Mouse (Mus musculus): Measurements from ENCODE around the gene Usp22. TPM values are rescaled to one million over a fixed set of nuclear protein-coding genes. Genes with fewer than 3 reads are reported as not detected.
"Not testable (repeated sequence)": the region's sequence is repeated elsewhere in the genome, so short reads cannot be mapped to it uniquely, and the experiment has no call there.

The Usp22 gene
- polyA plus RNA-seq, 1 experiment = 176 TPM

DNA sequence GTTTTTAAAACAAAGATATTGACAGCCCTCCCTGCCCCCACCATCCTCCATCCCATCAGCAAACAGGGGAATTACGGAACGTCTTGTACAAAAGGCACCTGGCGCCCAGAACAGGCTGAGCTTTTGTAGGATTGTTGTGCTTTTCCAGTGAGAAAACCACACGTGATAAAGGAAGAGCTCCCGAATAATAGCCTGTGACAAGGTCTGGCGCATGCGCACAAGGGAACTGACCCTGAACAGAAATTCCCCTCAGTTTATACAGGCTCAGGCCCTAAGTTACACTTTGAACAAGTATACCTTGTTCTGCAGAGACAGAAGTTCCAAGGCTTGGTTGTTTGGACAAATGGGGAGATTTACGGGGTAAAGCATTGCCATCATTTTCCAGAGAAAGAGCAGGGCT lies 29.3 kb downstream of the Usp22 start:
- no peak for DNase-seq (ENCODE audit: extremely low spot score in 1 of 2, low spot score in 1 of 2)

DNA sequence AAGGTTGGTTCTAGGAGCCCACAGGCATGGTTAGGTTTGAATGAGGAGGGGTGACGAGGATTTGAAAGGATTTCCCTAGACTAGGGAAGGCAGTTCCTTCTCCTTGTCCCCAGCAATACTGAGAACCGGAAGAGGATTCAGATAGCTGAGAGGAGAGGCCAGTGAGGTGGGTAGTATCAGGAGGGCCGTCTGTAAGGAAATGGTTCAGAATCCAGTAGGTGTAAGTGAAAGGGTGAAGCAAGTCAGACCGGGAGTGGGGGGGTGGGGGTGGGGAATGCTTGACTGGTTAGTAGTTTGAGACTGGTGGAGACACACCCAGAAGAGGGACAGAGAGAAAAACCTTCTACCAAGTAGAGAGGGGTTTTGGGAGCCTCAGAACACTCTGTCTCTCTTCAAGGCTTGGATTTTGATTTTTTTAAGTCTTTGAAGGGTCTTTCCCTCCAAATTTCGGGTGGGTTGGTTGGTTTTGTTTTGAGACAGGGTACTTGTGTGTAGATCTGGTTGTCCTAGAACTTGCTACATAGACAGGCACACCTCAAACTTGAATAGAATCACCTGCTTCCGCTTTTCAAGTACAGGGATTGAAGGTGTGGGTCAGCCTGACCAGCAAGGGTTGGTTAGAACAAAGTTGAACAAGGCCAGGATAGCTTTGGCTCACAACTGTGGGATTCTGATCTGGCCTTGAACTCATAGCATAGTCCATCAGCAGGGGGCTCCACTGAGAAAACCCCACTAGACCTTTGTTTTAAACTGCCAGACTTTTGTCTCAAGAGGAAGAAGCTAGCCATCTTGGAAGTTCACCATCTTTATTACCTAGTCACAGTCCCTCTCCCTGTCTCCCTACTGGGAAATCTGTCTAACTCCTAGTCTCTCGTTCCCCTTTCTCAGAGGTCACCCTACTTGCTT lies 31.0 kb downstream of the Usp22 start:
- no peak for DNase-seq (ENCODE audit: extremely low spot score in 1 of 2, low spot score in 1 of 2)

DNA sequence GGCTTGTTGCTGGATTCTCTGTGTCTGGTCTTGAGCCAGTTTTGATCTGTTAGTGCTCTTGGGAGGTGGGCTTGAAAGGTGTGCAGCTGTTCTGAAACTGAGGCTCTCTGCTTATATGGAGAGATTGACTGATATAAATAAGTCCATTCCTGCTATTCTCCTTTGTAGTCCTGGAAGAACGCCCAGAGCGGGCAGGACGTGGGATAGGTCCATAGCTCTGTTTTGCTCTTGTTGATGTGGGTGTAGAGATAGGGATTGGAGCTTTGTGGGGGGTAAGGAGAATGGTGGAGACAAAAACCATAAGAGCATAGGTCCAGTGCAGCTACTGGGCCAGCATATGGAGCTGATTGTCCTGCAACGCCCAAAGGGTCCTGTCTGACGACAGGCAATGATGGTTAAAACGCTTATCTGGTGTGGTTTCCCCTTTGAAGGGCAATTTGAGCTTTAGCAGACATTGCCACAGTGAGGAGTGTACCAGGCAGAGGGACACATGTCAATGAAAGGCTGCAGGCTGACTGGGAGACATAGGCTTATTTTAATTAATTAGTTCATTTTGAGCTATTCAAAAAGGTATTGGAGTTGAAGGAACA lies 31.8 kb downstream of the Usp22 start:
- DNase-seq (ENCODE audit: extremely low spot score in 1 of 2, low spot score in 1 of 2) = no peak

DNA sequence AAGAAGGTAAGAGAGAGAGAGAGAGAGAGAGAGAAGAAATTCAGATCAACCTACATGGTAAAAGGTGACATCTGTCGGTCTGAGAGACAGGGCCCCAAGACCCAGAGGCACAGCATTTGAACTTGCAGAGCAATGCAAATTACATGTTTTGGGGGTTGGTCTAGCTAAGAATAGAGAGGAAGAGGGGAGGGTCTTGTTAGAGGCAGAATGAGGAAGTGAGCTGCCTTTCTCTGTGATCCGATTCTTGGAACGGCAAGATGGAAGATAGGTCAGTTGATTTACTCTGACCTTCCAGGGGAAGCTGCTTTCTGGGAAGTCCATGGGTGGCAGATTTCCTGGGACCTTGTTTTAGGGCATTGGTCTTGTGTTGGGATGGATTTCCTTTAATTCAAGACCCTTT lies 32.6 kb downstream of the Usp22 start:
- no peak for DNase-seq (ENCODE audit: extremely low spot score in 1 of 2, low spot score in 1 of 2)

DNA sequence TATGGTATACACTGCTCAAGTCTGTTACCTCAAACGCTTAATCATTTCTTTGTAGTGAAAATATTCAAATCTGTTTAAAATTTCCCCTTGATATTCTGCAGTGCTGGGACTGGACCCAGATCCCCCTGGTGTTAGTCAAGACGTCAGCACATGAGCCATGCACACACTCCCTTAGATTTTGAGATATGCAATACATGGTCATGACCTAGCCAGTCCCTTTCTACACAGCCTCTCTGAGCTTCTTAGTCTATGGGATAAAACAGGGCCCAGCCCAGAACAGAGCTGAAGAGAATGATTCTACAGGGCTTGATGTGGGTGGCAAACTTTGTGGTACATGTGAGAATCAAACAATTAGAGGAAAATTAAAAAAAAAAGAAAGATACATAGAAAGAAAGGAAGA lies 33.2 kb downstream of the Usp22 start:
- DNase-seq (ENCODE audit: extremely low spot score in 1 of 2, low spot score in 1 of 2) = no peak

DNA sequence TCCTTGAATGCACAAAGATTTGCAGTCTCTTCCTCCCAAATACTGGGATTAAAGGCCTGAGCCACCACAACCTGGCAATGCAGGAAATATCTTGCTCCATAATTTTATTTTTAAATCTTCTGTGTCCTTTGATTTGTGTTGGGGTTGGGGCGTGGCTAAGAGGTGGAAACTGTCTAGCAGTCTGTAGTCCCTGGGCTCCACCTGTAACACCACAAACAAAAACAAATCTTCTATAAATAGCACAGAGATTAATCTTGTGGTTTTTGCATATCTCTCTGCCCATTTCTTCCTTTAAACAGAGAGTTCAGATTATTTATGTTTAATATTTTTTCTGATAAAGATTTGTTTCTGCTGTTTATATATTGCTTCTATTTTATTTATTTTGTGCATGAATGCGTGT lies 41.9 kb downstream of the Usp22 start:
- DNase-seq (ENCODE audit: extremely low spot score in 1 of 2, low spot score in 1 of 2) = no peak

DNA sequence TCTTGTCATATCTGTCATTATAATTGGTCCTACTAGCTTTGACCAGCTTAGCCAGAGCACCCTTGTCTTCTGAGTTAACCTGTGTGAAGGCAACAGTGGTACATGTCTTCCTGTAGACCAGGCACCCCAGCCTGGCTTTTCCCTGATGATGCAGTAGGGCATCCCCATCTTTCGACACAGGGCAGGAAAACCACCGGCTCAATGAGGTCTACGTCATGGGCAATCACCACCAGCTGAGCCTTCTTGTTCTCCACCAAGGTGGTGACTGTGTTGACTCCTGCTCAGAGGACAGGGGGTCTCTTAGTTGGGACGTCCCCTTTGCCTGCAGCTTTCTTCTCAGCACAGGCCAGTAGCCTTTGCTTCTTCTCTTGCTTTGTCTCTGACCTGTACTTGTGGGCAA lies 44.2 kb downstream of the Usp22 start:
- not testable (repeated sequence) for DNase-seq (ENCODE audit: extremely low spot score in 1 of 2, low spot score in 1 of 2)

DNA sequence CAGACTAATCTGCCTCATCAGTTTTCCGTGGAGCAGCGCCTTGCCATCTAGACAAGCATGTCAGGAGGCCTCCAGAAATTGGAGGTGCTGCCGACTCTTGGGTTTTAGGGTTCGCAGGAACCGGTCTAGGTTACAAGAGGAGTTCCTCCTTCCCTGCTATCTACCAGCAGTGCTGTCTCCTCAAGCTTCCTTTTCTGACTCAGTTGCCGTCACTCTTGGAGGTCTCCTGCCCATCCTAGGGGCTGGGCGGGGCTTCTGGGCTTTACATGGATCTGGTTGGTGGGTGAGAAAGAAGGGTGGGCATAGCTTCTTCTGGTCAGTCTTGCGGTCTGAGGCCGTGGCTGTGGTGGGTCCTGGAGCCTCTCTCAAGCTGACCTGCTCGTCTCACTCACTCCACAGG lies 45.5 kb downstream of the Usp22 start:
- no peak for DNase-seq (ENCODE audit: extremely low spot score in 1 of 2, low spot score in 1 of 2)

DNA sequence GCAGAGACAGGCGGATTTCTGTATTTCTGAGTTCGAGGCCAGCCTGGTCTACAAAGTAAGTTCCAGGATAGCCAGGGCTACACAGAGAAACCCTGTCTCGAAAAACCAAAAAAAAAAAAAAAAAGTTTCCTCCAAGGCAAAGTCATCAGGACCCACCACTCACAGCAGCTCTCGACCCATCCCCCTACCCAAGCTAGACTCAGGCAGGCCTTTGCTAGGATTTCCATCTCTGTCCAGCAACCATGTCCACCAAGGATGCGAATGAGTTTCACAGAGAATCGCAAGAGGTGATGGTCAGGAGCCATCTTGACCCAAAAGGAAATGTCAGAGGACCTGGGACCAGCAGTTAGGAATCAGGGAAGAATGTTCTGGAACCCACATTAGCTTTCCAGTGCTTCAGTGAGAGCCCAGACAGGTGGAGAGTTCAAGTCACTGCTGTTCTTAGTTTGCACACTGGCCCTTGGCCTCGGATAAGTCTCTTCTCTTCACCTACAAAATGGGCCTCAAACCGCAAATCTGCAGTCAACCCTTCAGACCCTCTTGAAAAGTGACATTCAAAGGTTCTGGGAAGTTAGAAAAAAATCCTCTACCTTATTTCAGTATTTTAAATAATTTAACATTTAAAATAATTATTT lies 47.3 kb downstream of the Usp22 start:
- no peak for DNase-seq (ENCODE audit: extremely low spot score in 1 of 2, low spot score in 1 of 2)

DNA sequence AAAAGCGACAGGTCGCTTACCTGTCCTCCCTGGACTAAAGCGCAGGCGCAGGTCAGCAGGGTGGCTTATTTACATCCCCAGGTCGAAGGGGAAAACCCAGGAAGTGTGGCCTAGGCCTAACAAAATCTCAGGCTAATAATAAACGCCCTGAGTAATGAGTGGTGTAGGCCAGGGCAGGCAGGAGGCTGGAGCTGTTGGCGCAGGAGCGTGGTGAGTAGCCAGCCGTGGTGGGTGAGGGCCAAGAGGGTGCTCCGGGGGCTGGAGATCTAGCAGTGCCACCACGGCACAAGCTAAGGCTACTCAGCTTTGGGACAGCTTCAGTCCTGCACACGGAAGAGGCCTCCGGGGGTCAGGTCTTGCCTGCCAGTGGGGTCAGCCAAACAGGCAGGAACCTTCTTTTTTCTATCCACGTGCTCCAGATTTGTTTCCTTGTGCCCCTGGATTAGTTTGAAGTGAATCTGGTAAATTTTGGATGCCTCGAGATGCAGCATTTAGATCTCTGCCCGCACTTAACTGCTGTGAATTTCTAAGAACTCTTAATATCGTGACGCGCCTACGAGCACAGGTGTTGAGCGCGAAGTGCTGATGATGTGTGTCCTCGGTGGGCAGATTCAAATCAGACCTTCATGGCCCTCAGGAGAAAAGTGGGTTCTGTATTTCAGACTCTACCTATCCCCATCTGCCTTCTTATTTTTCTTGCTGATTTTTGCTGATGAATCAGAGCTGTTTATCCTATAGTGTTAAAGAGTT lies 48.1 kb downstream of the Usp22 start, which contains the start of gene Tnfrsf13b:
TSS of gene Tnfrsf13b (plus strand) at position 150 of the 750 bp plus-strand sequence.
- DNase-seq (ENCODE audit: extremely low spot score in 1 of 2, low spot score in 1 of 2) = no peak

DNA sequence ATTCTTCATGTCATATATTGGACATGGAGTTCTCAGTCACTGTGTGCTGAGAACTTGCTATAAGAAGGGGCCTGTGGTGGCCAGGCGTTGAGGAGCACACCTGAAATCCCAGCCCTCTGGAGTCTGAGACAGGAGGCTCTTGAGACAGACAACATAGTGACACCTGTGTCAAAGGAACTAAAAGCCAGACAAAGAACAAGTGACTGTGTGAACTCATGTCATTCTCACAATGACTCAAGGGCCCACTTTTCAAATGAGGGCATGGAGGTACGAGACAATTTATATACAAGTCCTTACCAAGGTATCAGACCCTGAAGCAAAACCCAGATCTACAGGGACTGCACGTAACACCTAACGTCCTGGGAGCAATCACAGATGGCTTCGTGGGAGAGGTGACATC lies 48.9 kb downstream of the Usp22 start:
- DNase-seq (ENCODE audit: extremely low spot score in 1 of 2, low spot score in 1 of 2) = no peak

DNA sequence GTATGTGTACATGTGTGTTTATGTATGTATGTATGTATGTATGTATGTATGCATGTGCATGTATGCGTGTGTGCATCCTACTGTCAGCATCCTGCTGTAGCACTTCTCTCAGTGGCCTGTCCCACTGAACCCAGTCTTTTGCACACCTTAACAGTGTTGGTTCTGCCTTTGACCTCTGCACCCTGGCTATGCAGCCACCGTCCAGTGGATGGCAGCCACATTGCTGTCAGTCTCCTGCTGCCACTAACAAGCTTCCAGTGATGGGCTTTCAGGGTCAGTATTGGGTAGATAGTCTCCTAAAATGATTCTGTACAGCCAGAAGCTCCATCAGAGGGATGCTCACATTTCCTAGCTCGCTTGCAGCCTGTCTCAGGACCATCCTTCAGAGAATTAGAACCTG lies 51.0 kb downstream of the Usp22 start:
- no peak for DNase-seq (ENCODE audit: extremely low spot score in 1 of 2, low spot score in 1 of 2)

DNA sequence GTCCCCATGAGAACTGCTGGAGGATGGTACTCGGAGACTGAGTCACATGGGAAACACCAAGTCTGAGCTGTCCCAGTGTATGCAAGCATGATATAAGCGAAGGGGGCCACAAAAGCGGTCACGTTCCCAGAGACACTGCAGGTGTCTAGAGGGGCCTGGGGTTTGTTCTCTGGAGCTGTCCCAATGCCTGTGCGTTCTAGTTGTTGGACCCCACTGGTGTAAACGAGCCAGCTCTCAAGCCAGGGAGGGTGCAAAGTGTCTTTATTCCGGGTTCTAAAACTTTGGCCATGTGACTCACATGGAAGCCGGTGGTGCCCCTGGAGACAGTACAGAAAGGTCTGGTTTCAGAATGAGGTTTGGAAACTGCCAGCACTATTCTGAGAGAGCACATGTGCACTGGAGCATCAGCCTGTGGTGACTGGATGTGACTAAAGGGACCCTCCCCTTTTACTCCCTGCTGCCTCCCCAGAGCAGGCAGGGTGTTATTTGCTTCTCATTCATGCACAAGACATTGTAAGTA lies 52.0 kb downstream of the Usp22 start:
- no peak for DNase-seq (ENCODE audit: extremely low spot score in 1 of 2, low spot score in 1 of 2)

DNA sequence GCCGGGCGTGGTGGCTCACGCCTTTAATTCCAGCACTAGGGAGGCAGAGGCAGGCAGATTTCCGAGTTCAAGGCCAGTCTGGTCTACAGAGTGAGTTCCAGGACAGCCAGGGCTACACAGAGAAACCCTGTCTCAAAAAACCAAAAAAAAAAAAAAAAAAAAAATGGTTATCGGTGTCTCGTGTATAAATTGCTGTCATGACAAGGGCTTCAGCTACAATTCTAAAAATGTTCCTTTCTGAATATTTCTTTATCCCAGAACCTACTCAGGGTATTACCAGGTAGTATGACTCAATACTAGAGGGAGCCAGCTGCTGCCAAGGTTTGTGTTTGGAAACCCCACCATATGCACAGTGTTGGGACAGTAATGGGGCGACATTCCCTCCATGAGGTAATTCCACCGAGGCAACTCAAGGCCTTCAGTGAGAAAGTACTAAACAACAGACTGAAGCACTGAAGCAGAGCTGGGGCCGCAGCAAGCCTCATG lies 52.5 kb downstream of the Usp22 start:
- no peak for DNase-seq (ENCODE audit: extremely low spot score in 1 of 2, low spot score in 1 of 2)

DNA sequence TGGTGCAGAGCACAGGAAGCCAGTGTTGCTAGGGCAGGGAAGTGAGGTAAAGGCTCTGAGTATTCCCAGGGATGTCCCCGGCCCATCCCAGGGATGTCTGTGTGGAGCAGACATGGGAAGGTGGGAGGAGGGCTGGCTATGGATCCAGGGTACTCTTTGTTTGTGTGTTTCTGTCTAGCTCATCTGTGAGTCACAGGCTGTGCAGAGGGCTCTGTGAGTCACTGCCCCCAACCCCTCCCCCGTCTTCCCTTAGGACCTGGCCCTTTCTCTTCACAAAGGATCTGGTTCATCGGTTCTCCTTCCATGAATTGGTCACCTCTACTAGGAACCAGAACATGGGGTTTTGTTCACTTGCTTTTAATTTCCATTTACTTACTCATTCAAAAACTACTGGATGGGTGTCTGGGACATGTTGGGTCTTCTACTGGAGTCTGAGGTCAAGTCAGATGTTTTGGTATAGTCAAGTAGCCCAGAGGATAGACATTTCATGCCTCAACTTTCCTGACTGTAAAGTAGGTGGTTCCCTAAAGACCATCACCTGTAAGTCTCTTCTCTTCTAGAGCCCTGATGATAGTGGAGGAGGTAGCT lies 54.8 kb downstream of the Usp22 start:
- DNase-seq (ENCODE audit: extremely low spot score in 1 of 2, low spot score in 1 of 2) = no peak

DNA sequence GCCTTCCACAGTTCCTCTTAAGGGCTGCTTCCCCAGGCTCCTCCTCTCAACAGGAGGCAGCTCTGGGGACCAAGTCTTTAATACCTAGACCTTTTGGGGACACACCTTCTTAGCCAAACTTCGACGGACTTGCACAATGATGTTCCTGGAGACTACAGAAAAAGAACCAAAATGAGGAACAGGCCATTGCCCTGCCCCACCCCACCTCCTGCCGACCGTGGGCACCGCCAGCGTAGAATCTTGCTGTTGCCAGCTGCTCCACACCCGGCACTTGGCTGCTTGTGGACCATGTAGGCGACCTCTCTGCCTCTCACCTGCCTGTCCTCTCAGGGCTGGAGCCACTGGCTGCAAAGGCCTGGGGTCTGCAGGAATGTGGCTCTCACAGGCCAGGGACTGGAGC lies 58.6 kb downstream of the Usp22 start:
- DNase-seq (ENCODE audit: extremely low spot score in 1 of 2, low spot score in 1 of 2) = no peak

DNA sequence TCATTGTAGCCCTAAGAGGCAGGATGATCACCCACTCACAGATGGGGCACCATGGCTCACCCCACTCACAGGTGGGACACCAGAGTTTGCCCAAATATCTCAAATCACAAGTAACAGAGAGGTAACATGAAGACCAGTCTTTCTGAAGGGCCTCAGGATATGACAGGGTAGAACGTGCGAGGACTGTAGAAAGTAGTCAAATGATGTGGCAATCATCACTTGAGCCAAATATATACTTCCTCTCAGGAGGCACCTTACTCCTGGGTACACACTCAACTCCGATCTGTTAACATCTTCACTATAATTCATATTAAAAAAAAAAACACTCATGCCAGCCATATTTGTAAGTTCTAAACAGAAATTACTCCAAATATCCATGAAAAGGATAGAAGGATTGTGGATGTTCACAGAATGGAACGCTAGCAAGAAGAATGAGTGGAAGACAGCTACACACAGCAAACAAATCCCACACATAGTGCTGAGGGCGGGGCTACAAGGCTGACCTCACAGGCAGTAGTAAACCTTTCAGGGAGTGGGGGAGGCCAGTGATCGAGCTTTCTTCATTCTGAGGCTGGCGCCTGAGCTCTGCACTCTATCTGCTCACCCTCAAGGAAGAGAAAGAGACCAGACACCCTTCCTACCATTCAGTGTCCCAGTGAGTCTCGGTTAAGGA lies 62.4 kb downstream of the Usp22 start:
- DNase-seq (ENCODE audit: extremely low spot score in 1 of 2, low spot score in 1 of 2) = no peak

DNA sequence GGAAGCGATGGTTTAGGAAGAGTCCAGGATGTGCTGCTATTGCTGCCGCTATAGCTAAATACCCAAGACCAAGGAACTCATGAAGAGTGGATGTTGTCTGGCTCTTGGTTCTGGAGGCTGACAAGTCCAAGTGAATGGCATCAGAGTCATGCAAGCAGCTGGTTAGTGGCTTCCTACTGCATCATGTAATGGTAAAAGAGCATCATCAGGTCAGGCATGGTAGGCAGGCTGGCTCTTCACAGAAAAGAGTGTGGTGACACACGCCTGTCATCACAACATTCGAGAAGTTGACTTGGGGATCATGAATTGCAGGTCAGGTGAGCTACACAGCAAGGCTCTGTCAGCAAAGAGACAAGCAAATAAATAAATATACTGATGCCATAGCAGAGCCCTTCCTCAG lies 63.4 kb downstream of the Usp22 start:
- DNase-seq (ENCODE audit: extremely low spot score in 1 of 2, low spot score in 1 of 2) = no peak

DNA sequence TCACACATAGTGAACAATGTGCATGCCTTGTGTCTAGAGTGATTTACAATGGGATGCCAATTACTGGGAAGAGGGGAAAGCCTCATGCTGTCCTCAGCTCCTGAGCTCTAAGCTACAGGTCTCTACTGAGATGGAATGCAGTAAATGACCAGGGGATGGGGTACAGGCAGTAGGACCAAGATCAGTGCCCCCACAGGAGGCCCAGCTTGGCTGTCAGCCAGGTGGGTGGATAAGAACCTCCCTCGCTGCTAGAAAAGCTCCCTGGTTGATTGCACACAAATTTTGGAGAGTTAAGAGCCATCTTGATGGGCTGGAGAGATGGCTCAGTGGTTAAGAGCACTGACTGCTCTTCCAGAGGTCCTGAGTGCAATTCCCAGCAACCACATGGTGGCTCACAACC lies 63.9 kb downstream of the Usp22 start:
- no peak for DNase-seq (ENCODE audit: extremely low spot score in 1 of 2, low spot score in 1 of 2)

DNA sequence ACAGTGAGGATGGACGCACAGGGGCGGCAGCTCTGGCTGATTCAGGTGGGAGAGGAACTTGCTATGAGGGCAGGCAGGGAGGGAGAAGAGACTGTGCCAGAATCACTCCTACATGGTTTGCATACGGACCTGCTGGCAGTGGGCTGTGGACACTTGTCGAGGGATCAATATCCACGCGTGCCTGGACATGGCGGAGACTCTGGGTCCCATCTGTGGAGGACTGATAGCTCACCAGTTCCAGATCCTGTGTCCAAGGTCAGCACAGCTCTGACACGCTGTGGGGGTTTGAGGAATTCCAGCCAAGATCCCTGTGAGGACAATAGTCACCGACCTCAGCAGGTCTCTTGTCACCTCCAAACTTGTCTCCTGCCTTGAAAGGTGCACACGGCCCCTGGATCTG lies 64.7 kb downstream of the Usp22 start:
- DNase-seq (ENCODE audit: extremely low spot score in 1 of 2, low spot score in 1 of 2) = no peak
